Mouse (Mus musculus): ENCODE measurements around the gene Cd300lf.

Gene Cd300lf

GRCm38 (mm10) chr11:115160883-115161577 is 27.2 kb upstream of the Cd300lf start:
- peak; percentile 75 for DNase-seq (ENCODE audit: low read depth, low spot score)

GRCm38 (mm10) chr11:115160016-115160797 is 26.4 kb upstream of the Cd300lf start:
- DNase-seq (ENCODE audit: low read depth, low spot score) = peak; percentile 76

- DNase-seq (ENCODE audit: low read depth, low spot score) = peak; percentile 88
These were observed 24.3 kb upstream of the Cd300lf start for GRCm38 (mm10) chr11:115157933-115158719.

GRCm38 (mm10) chr11:115155053-115155634 is 21.4 kb upstream of the Cd300lf start:
- DNase-seq (ENCODE audit: low read depth, low spot score) = peak; percentile 69

- peak; percentile 95 for DNase-seq (ENCODE audit: low read depth, low spot score)
These were observed 20.0 kb upstream of the Cd300lf start for GRCm38 (mm10) chr11:115153699-115154292.

GRCm38 (mm10) chr11:115153088-115153487 is 19.3 kb upstream of the Cd300lf start:
- no peak for DNase-seq (ENCODE audit: low read depth, low spot score)

GRCm38 (mm10) chr11:115151755-115152429 is 18.1 kb upstream of the Cd300lf start:
- DNase-seq (ENCODE audit: low read depth, low spot score) = no peak

GRCm38 (mm10) chr11:115150741-115151254 is 17.0 kb upstream of the Cd300lf start:
- no peak for DNase-seq (ENCODE audit: low read depth, low spot score)

GRCm38 (mm10) chr11:115147813-115148212 is 14.0 kb upstream of the Cd300lf start:
- no peak for DNase-seq (ENCODE audit: low read depth, low spot score)

- no peak for DNase-seq (ENCODE audit: low read depth, low spot score)
These were observed 8.2 kb upstream of the Cd300lf start for GRCm38 (mm10) chr11:115141970-115142369.

- DNase-seq (ENCODE audit: low read depth, low spot score) = no peak
These were observed 4.9 kb upstream of the Cd300lf start for GRCm38 (mm10) chr11:115138597-115139262.

GRCm38 (mm10) chr11:115131768-115132381 is 1.9 kb downstream of the Cd300lf start:
- no peak for DNase-seq (ENCODE audit: low read depth, low spot score)

GRCm38 (mm10) chr11:115129508-115130126 is 4.2 kb downstream of the Cd300lf start:
- DNase-seq (ENCODE audit: low read depth, low spot score) = no peak

- peak; percentile 56 for DNase-seq (ENCODE audit: low read depth, low spot score)
These were observed 5.3 kb downstream of the Cd300lf start for GRCm38 (mm10) chr11:115128483-115128882.

- DNase-seq (ENCODE audit: low read depth, low spot score) = no peak
These were observed 14.4 kb downstream of the Cd300lf start for GRCm38 (mm10) chr11:115119409-115119808.

GRCm38 (mm10) chr11:115112196-115112595 is 21.6 kb downstream of the Cd300lf start:
- DNase-seq (ENCODE audit: low read depth, low spot score) = no peak

GRCm38 (mm10) chr11:115110271-115110670 is 23.5 kb downstream of the Cd300lf start:
- DNase-seq (ENCODE audit: low read depth, low spot score) = no peak

GRCm38 (mm10) chr11:115108176-115108575 is 25.6 kb downstream of the Cd300lf start:
- no peak for DNase-seq (ENCODE audit: low read depth, low spot score)

GRCm38 (mm10) chr11:115107403-115107916 is 26.3 kb downstream of the Cd300lf start:
- DNase-seq (ENCODE audit: low read depth, low spot score) = no peak
